Mouse (Mus musculus): Measurements from ENCODE around the gene Pcgf6.
"Not testable (repeated sequence)": the region's sequence is repeated elsewhere in the genome, so short reads cannot be mapped to it uniquely, and the experiment has no call there.

Gene Pcgf6

GRCm38 (mm10) chr19:46996095-46996494 is 54.6 kb downstream of the Pcgf6 start:
- no peak for DNase-seq

DNA sequence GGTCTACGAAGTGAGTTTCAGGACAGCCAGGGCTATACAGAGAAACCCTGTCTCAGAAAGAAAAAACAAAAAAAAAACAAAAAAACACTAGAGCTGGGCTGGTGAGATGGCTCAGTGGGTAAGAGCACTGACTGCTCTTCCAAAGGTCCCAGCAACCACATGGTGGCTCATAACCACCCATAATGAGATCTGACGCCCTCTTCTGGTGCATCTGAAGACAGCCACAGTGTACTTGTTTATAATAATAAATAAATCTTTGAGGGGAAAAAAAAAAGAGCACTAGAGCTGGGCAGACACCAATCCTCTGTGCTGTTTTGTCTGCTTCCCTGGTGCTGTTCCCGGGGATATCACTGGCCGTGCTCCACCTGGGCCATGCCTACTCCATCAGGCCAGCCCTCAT is 58.4 kb downstream of the Pcgf6 start:
- not testable (repeated sequence) for DNase-seq

GRCm38 (mm10) chr19:46991145-46991544 is 59.6 kb downstream of the Pcgf6 start:
- peak; percentile 82 for DNase-seq

DNA sequence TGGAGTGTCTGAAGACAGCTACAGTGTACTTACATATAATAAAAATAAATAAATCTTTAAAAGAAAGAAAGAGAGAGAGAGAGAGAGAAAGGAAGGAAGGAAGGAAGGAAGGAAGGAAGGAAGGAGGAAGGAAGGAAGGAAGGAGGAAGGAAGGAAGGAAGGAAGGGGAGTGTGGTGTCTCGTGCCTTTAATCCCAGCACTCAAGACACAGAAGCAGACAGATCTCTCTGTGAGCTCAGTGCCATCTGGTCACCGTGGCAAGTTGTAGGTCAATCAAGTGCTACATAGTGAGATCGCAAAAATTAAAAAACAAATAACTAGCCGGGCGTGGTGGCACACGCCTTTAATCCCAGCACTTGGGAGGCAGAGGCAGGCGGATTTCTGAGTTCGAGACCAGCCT is 60.1 kb downstream of the Pcgf6 start:
- DNase-seq: not testable (repeated sequence)

- no peak for DNase-seq
Observed at GRCm38 (mm10) chr19:46990153-46990518, 60.6 kb downstream of the Pcgf6 start.

GRCm38 (mm10) chr19:46989479-46990152 is 61.1 kb downstream of the Pcgf6 start:
- no peak for DNase-seq

DNA sequence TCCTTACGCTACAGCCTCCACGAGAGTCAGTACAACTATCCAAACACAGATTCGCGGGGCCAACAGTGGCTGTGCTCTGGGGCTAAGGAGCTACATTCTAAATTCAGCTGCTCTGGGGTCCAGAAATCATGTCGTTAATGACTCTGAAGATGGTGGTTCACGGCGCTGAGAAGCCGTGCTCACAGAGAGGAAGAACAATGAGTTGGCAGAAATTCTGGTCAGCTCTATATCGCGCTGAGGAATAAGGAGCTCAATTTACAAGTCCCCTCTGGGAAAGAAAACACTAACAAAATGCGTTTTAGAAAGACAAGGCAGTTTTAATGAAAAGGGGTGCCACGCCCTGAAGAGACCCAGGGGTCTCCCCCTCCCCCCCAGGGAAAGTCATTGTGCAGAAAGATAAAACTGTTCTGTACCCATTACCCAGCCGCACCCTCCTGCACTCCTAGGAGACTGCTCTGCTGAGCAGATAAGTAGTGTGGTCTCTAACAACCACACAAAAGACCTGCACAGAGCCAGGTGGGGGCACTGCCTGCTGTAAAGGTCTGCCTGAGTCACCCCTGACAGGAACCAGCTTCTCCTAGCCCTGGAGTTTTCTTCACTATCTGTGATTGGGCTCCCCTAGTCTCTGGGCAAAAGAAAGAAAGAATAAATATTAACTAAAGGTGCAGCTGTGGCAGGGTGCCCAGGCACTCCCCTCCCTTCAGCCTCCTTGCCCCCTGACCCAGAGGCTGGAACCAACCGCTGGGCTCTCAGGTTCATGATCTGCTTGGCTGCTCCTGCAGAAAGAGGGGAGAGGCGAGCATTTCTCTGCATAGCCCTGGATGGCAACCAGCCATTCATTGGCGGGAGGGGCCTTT is 62.2 kb downstream of the Pcgf6 start:
- no peak for DNase-seq

DNA sequence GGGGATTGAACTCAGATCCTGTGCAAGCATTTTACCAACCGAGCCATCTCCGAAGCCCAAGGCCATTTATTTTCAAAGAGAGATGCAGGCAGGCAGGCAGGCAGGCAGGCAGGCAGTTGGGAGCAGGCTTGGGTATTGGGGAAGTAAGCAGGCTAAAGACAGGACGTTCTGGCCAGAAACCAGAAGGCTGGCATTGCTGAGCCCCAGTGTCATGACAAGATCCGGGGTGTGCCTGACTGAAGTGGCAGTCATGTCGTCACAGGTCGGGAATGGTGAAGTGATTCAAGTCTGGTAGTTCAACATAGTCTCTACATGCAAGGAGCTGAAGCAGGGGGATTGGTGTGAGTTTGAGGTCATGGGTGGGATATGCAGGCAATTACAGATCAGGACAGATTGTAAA is 63.1 kb downstream of the Pcgf6 start:
- DNase-seq: no peak

DNA sequence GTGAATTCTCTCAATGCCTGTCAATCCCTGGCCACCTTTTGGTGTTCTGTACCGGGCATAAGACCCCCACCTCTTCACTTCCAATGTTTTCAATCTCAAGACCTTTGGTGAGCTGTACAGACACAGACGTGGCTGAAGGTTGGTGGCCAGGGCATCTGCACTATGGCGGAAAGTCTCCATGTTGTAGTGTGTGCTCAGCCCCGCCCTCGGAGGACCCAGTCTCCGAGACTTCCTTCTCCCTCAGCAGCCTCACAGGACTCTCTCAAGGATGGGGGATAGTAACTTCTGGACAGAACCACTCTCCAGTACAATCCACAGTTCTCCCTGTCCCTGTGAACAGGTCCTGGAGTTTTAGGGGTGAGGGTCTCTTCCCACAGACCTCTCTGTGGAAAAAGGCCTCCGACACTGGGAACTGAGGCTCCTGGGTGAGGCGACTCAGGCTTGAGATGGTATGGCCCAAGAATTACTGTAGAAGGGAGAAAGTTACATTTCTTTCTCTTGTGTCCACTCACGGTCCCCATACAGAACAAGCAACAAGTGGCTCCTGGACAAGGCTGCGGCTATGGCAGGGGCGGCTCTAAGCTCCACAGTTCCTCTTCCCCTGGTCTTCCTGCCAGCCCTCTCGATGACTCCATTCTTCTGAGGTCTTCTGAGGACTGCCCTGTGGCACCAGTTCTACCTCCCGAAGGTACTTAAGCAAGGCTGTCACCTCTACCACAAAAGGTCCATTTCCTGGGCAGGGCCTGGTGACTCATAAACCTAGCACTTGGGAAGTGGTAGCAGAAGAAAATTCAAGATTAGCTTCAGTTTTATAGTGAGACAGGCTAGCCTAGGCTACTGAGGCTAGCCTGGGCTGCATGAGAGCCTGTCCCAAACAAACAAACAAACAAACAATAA is 65.7 kb downstream of the Pcgf6 start:
- DNase-seq: no peak

DNA sequence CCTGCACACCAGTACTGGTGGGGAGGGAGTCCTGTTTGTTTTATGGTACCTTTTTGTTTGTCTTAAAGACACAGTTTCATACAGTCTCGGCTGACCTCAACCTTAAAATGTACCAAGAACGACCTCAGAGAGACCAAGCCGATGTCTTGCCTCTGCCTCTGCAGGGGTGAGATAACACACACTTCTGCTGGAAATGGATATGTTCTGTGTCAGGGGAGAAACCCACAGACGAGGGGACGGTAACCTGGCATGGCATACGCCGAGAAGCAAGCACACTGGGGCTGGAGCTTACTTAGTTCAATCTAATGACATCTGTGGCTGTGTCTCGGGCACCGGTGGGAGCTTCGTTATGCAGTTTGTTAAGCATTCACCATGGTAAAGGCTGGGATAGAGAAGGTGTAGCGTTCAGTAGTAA is 66.7 kb downstream of the Pcgf6 start:
- no peak for DNase-seq

Measured in right cerebral cortex, postnatal 4 days (tissue).